Mouse (Mus musculus) CH12.LX (cell line): ENCODE measurements around the gene Hps3.

ENCODE experiments used
- CTCF ChIP-seq, 2 experiments: IDR thresholded peaks in 1 of 2; conservative IDR thresholded peaks in 1 of 2; 2 replicates each; pipeline ENCODE4 v1.5.1; 2011 to 2012; ENCODE audit warnings: low read depth in 2 of 2, low read length in 2 of 2, improper control_type of control experiment in 1 of 2, inconsistent platforms in 1 of 2, mild to moderate bottlenecking in 1 of 2, moderate library complexity in 1 of 2
- EP300 ChIP-seq: IDR thresholded peaks from 2 replicates; pipeline ENCODE4 v1.6.1; 2011; ENCODE audit warnings: low read length, improper control_type of control experiment
- JUND ChIP-seq: conservative IDR thresholded peaks from 2 replicates; pipeline ENCODE4 v1.6.1; 2011; ENCODE audit warnings: low read depth, low read length, improper control_type of control experiment
- POLR2A ChIP-seq: IDR thresholded peaks from 2 replicates; pipeline ENCODE4 v1.6.1; 2011; ENCODE audit warnings: low read depth, mild to moderate bottlenecking, improper control_type of control experiment, low read length
- UBTF ChIP-seq: IDR thresholded peaks from 2 replicates; pipeline ENCODE4 v1.6.1; 2012; ENCODE audit warnings: low read depth, mild to moderate bottlenecking, inconsistent platforms, low read length, improper control_type of control experiment, moderate library complexity

- no peak for TF ChIP-seq EP300
- TF ChIP-seq CTCF (conservative IDR thresholded peaks at IDR 0.05 in 1 of 2, IDR thresholded peaks at IDR 0.05 in 1 of 2; ENCODE audit: low read depth in 2 of 2, low read length in 2 of 2): no peak
- no peak for TF ChIP-seq JUND
- no peak for TF ChIP-seq POLR2A
- TF ChIP-seq UBTF: no peak
Measured at GRCm38 (mm10) chr3:20082161-20082560, 47.0 kb upstream of the Hps3 start.
